Mouse (Mus musculus) kidney, adult 2 months (tissue): ENCODE results near the gene Cnr2.

ENCODE experiments used
- CTCF ChIP-seq: fragments of 200-500 bp; conservative IDR thresholded peaks from 2 replicates; pipeline ENCODE4 v1.5.1; 2011; ENCODE audit warnings: low read depth, mild to moderate bottlenecking, control low read depth, low read length, moderate library complexity, mixed read lengths; ENCODE audit not compliant: insufficient read depth, insufficient read length
- POLR2A ChIP-seq: fragments of 200-500 bp; IDR thresholded peaks from one replicate; pipeline ENCODE4 v1.6.1; 2011; ENCODE audit warnings: low read depth, low read length, control low read depth

DNA sequence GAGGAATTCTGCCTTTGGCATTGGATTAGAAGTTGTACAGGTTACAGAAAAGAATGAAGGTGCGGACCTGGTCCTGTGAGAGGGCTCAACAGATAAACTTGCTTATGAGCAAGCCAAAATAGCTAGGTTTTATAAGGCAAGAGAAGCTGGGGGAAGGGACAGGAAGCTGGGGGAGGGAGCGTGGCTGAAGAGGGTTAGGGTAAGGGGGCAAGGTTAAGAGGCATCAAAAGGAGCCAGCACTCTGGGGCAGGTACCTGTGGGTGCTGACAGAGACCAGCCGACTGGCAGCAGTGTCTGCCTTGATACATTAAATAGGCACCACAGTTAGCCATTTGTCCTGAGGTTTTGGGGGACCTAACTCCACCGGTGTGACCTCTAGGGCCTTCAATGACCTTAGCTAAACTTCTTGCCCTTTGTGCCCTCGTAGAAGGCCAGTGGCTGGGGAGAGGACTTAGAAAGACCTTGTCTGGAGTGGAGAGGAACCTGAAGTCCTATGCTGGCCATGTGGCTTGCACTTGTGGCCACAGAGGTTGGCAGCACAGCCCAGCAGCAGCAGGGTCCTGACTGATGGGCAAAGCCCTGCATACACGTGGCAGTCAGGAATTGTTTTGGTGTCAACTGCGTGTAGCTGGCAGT is 11.2 kb upstream of the Cnr2 start:
- TF ChIP-seq CTCF (no peak), POLR2A (no peak)
